Mouse (Mus musculus): Measurements from ENCODE around the gene Akap14.

DNA sequence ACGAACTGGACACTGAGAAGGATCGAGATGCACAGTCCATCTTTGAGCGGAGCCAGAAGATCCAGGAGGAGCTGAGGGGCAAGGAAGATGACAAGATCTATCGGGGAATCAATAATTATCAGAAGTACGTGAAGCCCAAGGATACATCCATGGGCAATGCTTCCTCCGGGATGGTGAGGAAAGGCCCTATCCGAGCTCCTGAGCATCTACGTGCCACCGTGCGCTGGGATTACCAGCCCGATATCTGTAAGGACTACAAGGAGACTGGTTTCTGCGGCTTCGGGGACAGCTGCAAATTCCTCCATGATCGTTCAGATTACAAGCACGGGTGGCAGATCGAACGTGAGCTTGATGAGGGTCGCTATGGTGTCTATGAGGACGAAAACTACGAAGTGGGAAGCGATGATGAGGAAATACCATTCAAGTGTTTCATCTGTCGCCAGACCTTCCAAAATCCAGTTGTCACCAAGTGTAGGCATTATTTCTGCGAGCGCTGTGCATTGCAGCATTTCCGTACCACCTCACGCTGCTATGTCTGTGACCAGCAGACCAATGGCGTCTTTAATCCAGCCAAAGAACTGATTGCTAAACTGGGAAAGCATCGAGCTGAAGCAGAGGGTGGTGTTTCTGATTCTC, 23.2 kb upstream of the Akap14 start:
- TF ChIP-seq ZNF384 (IDR thresholded peaks at IDR 0.05; ENCODE audit: low read depth, low read length) (no peak), ZC3H11A (IDR thresholded peaks at IDR 0.05; ENCODE audit: borderline replicate concordance, low read depth, low read length) (no peak), HCFC1 (IDR thresholded peaks at IDR 0.05; ENCODE audit: borderline replicate concordance, insufficient read depth, low read length) (no peak), MAFK (IDR thresholded peaks at IDR 0.05; ENCODE audit: insufficient read depth, low read depth, low read length) (no peak), CHD2 (IDR thresholded peaks at IDR 0.05; ENCODE audit: low read depth, low read length) (no peak)

Data from ES-E14 (cell line).